Mouse (Mus musculus): ENCODE data around the gene Pdlim7. TPM values are rescaled to one million over a fixed set of nuclear protein-coding genes. Genes with fewer than 3 reads are reported as not detected.

Gene Pdlim7
- polyA plus RNA-seq, 1 experiment: 344 TPM

DNA sequence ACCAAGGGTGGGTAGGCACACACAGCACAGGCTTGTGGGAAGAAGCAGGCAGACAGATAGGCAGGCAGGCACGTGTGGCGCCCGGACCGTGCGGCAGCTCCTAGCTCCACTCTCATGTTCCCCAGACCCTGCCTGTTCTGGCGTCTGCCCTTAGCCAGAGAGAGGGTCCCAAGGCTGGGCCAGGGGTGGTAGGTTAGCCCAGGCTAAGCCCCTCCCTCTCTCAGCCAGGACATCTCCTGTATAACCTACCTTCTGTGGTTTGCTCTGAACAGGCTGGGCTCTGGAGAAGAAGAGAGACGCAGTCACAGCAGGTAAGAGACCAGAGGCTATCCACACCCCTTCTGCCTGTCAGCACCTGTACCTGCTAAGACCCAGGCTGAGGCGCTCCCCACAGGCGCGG, 4.9 kb downstream of the Pdlim7 start:
- Histone ChIP-seq H3K4me3 (ENCODE audit: insufficient read depth, poor library complexity, severe bottlenecking) (no peak overlapping the region), H3ac (ENCODE audit: control insufficient read depth, insufficient read length, low read depth) (no peak overlapping the region), H3K79me2 (ENCODE audit: control insufficient read depth, insufficient read depth) (peaks cover 95% of the 10 kb centered on the region), H3K27me3 (ENCODE audit: control insufficient read depth, insufficient read depth, insufficient read length) (no peaks in the 10 kb centered on the region), H3K36me3 (ENCODE audit: control insufficient read depth, insufficient read depth) (peaks cover 74% of the 10 kb centered on the region), H3K79me3 (ENCODE audit: low read depth) (peaks cover 42% of the 10 kb centered on the region)
- TF ChIP-seq MAX (IDR thresholded peaks at IDR 0.05) (no peak), CEBPB (IDR thresholded peaks at IDR 0.05; ENCODE audit: low read depth) (no peak), USF1 (IDR thresholded peaks at IDR 0.05; ENCODE audit: low read depth) (no peak), CTCF (IDR thresholded peaks at IDR 0.05; ENCODE audit: control insufficient read depth, insufficient read depth, insufficient read length) (no peak), FOSL1 (IDR thresholded peaks at IDR 0.05; ENCODE audit: insufficient read depth, low read length, poor library complexity, severe bottlenecking) (no peak), MYOD1 (IDR thresholded peaks at IDR 0.05; ENCODE audit: control insufficient read depth, insufficient read length, low read depth) (no peak), MYOG (IDR thresholded peaks at IDR 0.05; ENCODE audit: control insufficient read depth, extremely low read depth, insufficient read length) (no peak)

DNA sequence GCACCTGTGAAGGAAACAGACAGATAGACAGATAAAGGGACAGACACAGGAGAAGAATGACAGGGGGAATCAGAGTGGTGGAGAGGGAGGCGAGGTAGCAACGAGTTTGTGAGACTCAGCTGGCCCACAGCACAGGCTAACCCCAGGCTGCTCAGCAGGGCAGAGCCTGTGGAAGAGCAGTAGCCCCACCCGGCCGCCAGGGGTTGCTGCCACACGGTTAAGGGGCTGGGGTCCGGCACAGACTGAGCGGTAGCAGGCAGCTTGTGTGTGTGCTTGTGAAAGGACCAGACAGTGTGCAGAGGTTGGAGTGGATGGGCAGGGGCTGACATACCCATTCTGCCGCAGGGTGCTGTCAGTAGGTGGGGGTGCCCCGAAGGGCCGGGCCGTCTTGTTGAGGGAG, 5.6 kb downstream of the Pdlim7 start:
- H3K79me3 ChIP-seq (ENCODE audit: low read depth): peaks cover 40% of the 10 kb centered on the region
- H3K79me2 ChIP-seq (ENCODE audit: control insufficient read depth, insufficient read depth): peaks cover 97% of the 10 kb centered on the region
- no peak overlapping the region for H3K4me3 ChIP-seq (ENCODE audit: insufficient read depth, poor library complexity, severe bottlenecking)
- no peaks in the 10 kb centered on the region for H3K27me3 ChIP-seq (ENCODE audit: control insufficient read depth, insufficient read depth, insufficient read length)
- no peak overlapping the region for H3ac ChIP-seq (ENCODE audit: control insufficient read depth, insufficient read length, low read depth)
- no peak for TF ChIP-seq FOSL1 (IDR thresholded peaks at IDR 0.05; ENCODE audit: insufficient read depth, low read length, poor library complexity, severe bottlenecking)
- TF ChIP-seq MYOG (IDR thresholded peaks at IDR 0.05; ENCODE audit: control insufficient read depth, extremely low read depth, insufficient read length): no peak
- TF ChIP-seq USF1 (IDR thresholded peaks at IDR 0.05; ENCODE audit: low read depth): no peak
- no peak for TF ChIP-seq CTCF (IDR thresholded peaks at IDR 0.05; ENCODE audit: control insufficient read depth, insufficient read depth, insufficient read length)
- no peak for TF ChIP-seq MAX (IDR thresholded peaks at IDR 0.05)
- TF ChIP-seq CEBPB (IDR thresholded peaks at IDR 0.05; ENCODE audit: low read depth): no peak
- no peak for TF ChIP-seq MYOD1 (IDR thresholded peaks at IDR 0.05; ENCODE audit: control insufficient read depth, insufficient read length, low read depth)
- peaks cover 81% of the 10 kb centered on the region for H3K36me3 ChIP-seq (ENCODE audit: control insufficient read depth, insufficient read depth)

DNA sequence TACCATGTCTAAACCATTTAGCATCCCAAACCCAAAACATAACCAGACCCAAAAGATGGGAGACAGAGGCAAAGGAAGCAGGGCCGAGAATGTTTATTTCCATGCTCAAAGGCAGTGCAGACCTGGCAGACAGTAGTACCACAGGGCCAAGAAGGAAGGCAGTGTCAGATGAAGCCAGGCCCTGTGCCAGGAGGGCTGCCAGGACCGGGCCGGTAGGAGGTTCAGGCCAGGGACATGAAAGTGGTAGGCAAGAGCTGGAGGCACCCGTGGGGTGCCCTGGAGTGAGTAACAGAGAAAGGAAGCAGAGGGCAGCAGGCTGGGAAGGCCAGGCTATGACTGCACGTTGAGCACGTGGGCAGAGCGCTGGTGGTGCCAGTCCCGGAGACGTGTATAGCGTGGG, 6.8 kb downstream of the Pdlim7 start:
- no peak for TF ChIP-seq MAX (IDR thresholded peaks at IDR 0.05)
- TF ChIP-seq FOSL1 (IDR thresholded peaks at IDR 0.05; ENCODE audit: insufficient read depth, low read length, poor library complexity, severe bottlenecking): no peak
- TF ChIP-seq MYOG (IDR thresholded peaks at IDR 0.05; ENCODE audit: control insufficient read depth, extremely low read depth, insufficient read length): no peak
- no peak for TF ChIP-seq CTCF (IDR thresholded peaks at IDR 0.05; ENCODE audit: control insufficient read depth, insufficient read depth, insufficient read length)
- no peak for TF ChIP-seq USF1 (IDR thresholded peaks at IDR 0.05; ENCODE audit: low read depth)
- no peak for TF ChIP-seq MYOD1 (IDR thresholded peaks at IDR 0.05; ENCODE audit: control insufficient read depth, insufficient read length, low read depth)
- TF ChIP-seq CEBPB (IDR thresholded peaks at IDR 0.05; ENCODE audit: low read depth): no peak
- no peak overlapping the region for H3ac ChIP-seq (ENCODE audit: control insufficient read depth, insufficient read length, low read depth)
- no peaks in the 10 kb centered on the region for H3K27me3 ChIP-seq (ENCODE audit: control insufficient read depth, insufficient read depth, insufficient read length)
- peaks cover 88% of the 10 kb centered on the region for H3K79me2 ChIP-seq (ENCODE audit: control insufficient read depth, insufficient read depth)
- peaks cover 87% of the 10 kb centered on the region for H3K36me3 ChIP-seq (ENCODE audit: control insufficient read depth, insufficient read depth)
- peaks cover 28% of the 10 kb centered on the region for H3K79me3 ChIP-seq (ENCODE audit: low read depth)
- H3K4me3 ChIP-seq (ENCODE audit: insufficient read depth, poor library complexity, severe bottlenecking): no peak overlapping the region

DNA sequence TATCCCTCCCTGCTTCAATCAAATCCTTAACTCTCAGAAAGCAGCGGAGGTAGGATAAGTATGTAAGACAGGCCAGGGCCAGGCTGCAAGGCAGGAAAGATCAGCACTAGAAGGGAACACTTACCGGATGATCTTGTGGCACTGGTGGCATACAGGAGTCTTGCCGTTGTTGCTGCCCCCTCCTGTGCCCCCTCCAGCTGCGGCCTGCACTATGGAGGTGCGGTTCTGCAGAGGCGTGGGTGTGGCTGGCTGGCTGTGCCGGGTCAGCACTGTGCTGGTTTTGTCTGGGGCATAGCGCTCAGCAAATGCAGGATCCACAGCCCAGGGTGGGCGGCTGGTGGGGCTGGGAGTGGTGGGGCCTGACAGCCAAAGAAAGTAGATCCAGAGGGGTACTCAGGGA, 7.7 kb downstream of the Pdlim7 start:
- H3K27me3 ChIP-seq (ENCODE audit: control insufficient read depth, insufficient read depth, insufficient read length): no peaks in the 10 kb centered on the region
- peaks cover 93% of the 10 kb centered on the region for H3K36me3 ChIP-seq (ENCODE audit: control insufficient read depth, insufficient read depth)
- H3K79me3 ChIP-seq (ENCODE audit: low read depth): peaks cover 26% of the 10 kb centered on the region
- TF ChIP-seq CEBPB (IDR thresholded peaks at IDR 0.05; ENCODE audit: low read depth) (no peak), MYOD1 (IDR thresholded peaks at IDR 0.05; ENCODE audit: control insufficient read depth, insufficient read length, low read depth) (no peak), MAX (IDR thresholded peaks at IDR 0.05) (no peak), MYOG (IDR thresholded peaks at IDR 0.05; ENCODE audit: control insufficient read depth, extremely low read depth, insufficient read length) (no peak), USF1 (IDR thresholded peaks at IDR 0.05; ENCODE audit: low read depth) (no peak), CTCF (IDR thresholded peaks at IDR 0.05; ENCODE audit: control insufficient read depth, insufficient read depth, insufficient read length) (no peak), FOSL1 (IDR thresholded peaks at IDR 0.05; ENCODE audit: insufficient read depth, low read length, poor library complexity, severe bottlenecking) (no peak)
- no peak overlapping the region for H3ac ChIP-seq (ENCODE audit: control insufficient read depth, insufficient read length, low read depth)
- H3K4me3 ChIP-seq (ENCODE audit: insufficient read depth, poor library complexity, severe bottlenecking): no peak overlapping the region
- peaks cover 80% of the 10 kb centered on the region for H3K79me2 ChIP-seq (ENCODE audit: control insufficient read depth, insufficient read depth)

DNA sequence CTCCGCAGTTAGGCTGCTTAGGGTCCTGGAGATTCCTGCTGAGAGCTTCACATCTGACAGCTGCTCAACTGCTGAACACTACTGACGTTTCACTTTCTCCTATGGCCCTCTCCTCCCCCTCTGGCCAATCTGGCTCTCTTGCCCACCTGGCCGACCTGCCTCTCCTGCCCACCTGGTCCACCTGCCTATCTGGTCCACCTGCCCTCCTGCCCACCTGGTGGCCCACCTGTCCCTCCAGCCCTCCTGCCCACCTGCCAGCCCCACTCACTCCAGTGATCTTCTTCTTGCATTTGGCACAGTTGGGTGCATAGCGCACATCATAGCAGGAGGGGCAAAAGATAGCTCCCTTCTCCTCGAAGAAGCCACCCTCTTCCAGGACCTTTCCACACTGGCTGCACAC, 9.1 kb downstream of the Pdlim7 start:
- Histone ChIP-seq H3K79me3 (ENCODE audit: low read depth) (peaks cover 17% of the 10 kb centered on the region), H3K36me3 (ENCODE audit: control insufficient read depth, insufficient read depth) (peaks cover 97% of the 10 kb centered on the region), H3K27me3 (ENCODE audit: control insufficient read depth, insufficient read depth, insufficient read length) (no peaks in the 10 kb centered on the region), H3ac (ENCODE audit: control insufficient read depth, insufficient read length, low read depth) (no peak overlapping the region), H3K4me3 (ENCODE audit: insufficient read depth, poor library complexity, severe bottlenecking) (no peak overlapping the region), H3K79me2 (ENCODE audit: control insufficient read depth, insufficient read depth) (peaks cover 69% of the 10 kb centered on the region)
- TF ChIP-seq MYOG (IDR thresholded peaks at IDR 0.05; ENCODE audit: control insufficient read depth, extremely low read depth, insufficient read length) (no peak), MYOD1 (IDR thresholded peaks at IDR 0.05; ENCODE audit: control insufficient read depth, insufficient read length, low read depth) (no peak), CEBPB (IDR thresholded peaks at IDR 0.05; ENCODE audit: low read depth) (no peak), FOSL1 (IDR thresholded peaks at IDR 0.05; ENCODE audit: insufficient read depth, low read length, poor library complexity, severe bottlenecking) (no peak), CTCF (IDR thresholded peaks at IDR 0.05; ENCODE audit: control insufficient read depth, insufficient read depth, insufficient read length) (no peak), MAX (IDR thresholded peaks at IDR 0.05) (no peak), USF1 (IDR thresholded peaks at IDR 0.05; ENCODE audit: low read depth) (no peak)

DNA sequence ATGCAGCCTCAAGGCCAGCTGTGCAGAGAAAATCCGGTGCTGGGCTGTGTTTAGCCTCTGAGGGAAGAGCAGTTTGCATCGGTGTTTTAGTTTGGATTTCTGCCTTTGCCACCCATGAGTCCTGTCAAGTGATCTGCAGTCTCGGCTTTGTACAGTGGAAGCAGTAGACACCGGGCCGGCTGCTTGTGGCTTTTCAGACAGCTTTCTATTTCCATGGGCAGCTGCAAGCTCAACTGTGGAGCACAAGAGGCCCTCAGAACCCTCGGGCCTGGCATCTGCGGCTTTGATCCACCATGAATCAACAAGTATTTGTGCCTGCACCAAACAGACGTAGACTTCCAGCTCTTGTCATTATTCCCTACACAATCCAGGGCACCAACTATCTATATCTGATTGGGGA, 11.1 kb downstream of the Pdlim7 start:
- Histone ChIP-seq H3ac (ENCODE audit: control insufficient read depth, insufficient read length, low read depth) (no peak overlapping the region), H3K36me3 (ENCODE audit: control insufficient read depth, insufficient read depth) (peaks cover 94% of the 10 kb centered on the region), H3K79me3 (ENCODE audit: low read depth) (peaks cover under 1% of the 10 kb centered on the region), H3K4me3 (ENCODE audit: insufficient read depth, poor library complexity, severe bottlenecking) (no peak overlapping the region), H3K79me2 (ENCODE audit: control insufficient read depth, insufficient read depth) (peaks cover 49% of the 10 kb centered on the region), H3K27me3 (ENCODE audit: control insufficient read depth, insufficient read depth, insufficient read length) (no peaks in the 10 kb centered on the region)
- TF ChIP-seq FOSL1 (IDR thresholded peaks at IDR 0.05; ENCODE audit: insufficient read depth, low read length, poor library complexity, severe bottlenecking) (no peak), USF1 (IDR thresholded peaks at IDR 0.05; ENCODE audit: low read depth) (no peak), MYOD1 (IDR thresholded peaks at IDR 0.05; ENCODE audit: control insufficient read depth, insufficient read length, low read depth) (no peak)
